Mouse (Mus musculus) cerebellum, postnatal 10 days (tissue): ENCODE data around the gene Meioc.
A peak's percentile ranks its signal among the peaks of the same experiment; 100 is the strongest.

Experiments used
- DNase-seq, 2 experiments: peaks; one replicate each; pipeline ENCODE4 v3.0.0; 2021; ENCODE audit warnings: mixed read lengths in 2 of 2

Meioc gene

GRCm38 (mm10) chr11:102663416-102663815 is at the start of gene Meioc:
TSS of gene Meioc (plus strand) at chr11:102663716.
- no peak for DNase-seq

GRCm38 (mm10) chr11:102619449-102619848 is 44.1 kb upstream of the Meioc start:
- DNase-seq = no peak

GRCm38 (mm10) chr11:102623876-102624789 is 39.4 kb upstream of the Meioc start:
- DNase-seq = peak; percentile 52 to 57

- DNase-seq = peak; percentile 84 to 90
Observed at GRCm38 (mm10) chr11:102624888-102625407, 38.6 kb upstream of the Meioc start.

- DNase-seq = no peak
Observed at GRCm38 (mm10) chr11:102627171-102627931, 36.2 kb upstream of the Meioc start.

- DNase-seq = peak; percentile 70 to 82
Observed at GRCm38 (mm10) chr11:102628529-102628928, 35.0 kb upstream of the Meioc start.

GRCm38 (mm10) chr11:102629375-102629774 is 34.1 kb upstream of the Meioc start:
- DNase-seq = no peak

GRCm38 (mm10) chr11:102630731-102631130 is 32.8 kb upstream of the Meioc start:
- DNase-seq = no peak

- peak in 1 of 2 experiments; percentile 36 for DNase-seq
Observed at GRCm38 (mm10) chr11:102631203-102631602, 32.3 kb upstream of the Meioc start.

- DNase-seq = no peak
Observed at GRCm38 (mm10) chr11:102632725-102633124, 30.8 kb upstream of the Meioc start.

GRCm38 (mm10) chr11:102633379-102633778 is 30.1 kb upstream of the Meioc start:
- DNase-seq = no peak

- DNase-seq = peak; percentile 82 to 91
Observed at GRCm38 (mm10) chr11:102636887-102637286, 26.6 kb upstream of the Meioc start.

GRCm38 (mm10) chr11:102643891-102644382 is 19.6 kb upstream of the Meioc start:
- DNase-seq = no peak

- no peak for DNase-seq
Observed at GRCm38 (mm10) chr11:102646226-102646625, 17.3 kb upstream of the Meioc start.

- no peak for DNase-seq
Observed at GRCm38 (mm10) chr11:102647885-102648284, 15.6 kb upstream of the Meioc start.

GRCm38 (mm10) chr11:102651381-102651780 is 12.1 kb upstream of the Meioc start:
- peak; percentile 88 to 92 for DNase-seq

GRCm38 (mm10) chr11:102652844-102653243 is 10.7 kb upstream of the Meioc start:
- DNase-seq = peak; percentile 43 to 53

- DNase-seq = no peak
Observed at GRCm38 (mm10) chr11:102655888-102656287, 7.6 kb upstream of the Meioc start.

- DNase-seq = peak; percentile 21 to 59
Observed at GRCm38 (mm10) chr11:102656326-102656926, 7.1 kb upstream of the Meioc start.

- no peak for DNase-seq
Observed at GRCm38 (mm10) chr11:102656931-102657330, 6.6 kb upstream of the Meioc start.

GRCm38 (mm10) chr11:102665151-102665550 is 1.6 kb downstream of the Meioc start:
- DNase-seq = no peak

GRCm38 (mm10) chr11:102665637-102666435 is 2.3 kb downstream of the Meioc start:
- no peak for DNase-seq
